Mouse (Mus musculus) limb, embryonic 12.5 days (tissue): ENCODE data around the gene Fam50b. TPM values are rescaled to one million over a fixed set of nuclear protein-coding genes. Genes with fewer than 3 reads are reported as not detected.

Experiments
- ATAC-seq: fragments of 200-750 bp; cut with Nextera tagmentation; 2 replicates; pipeline ENCODE4 v1.8.0; 2017; ENCODE audit warnings: low read depth, moderate TSS enrichment; ENCODE audit not compliant: insufficient number of reproducible peaks, insufficient read depth, low FRiP score, low TSS enrichment
- H3K27ac ChIP-seq: fragments of 300-500 bp; sonication (generic); 2 replicates; pipeline ENCODE4 v1.5.1; 2016; ENCODE audit warnings: mild to moderate bottlenecking, moderate library complexity
- H3K27me3 ChIP-seq: fragments of 300-500 bp; sonication (generic); 2 replicates; pipeline ENCODE4 v1.6.1; 2016; ENCODE audit warnings: mild to moderate bottlenecking, moderate library complexity
- H3K36me3 ChIP-seq: fragments of 300-500 bp; sonication (generic); 2 replicates; pipeline ENCODE4 v1.6.1; 2016; ENCODE audit warnings: mild to moderate bottlenecking, moderate library complexity
- H3K4me1 ChIP-seq: fragments of 300-500 bp; sonication (generic); replicated peaks from 2 replicates; pipeline ENCODE4 v1.6.1; 2016
- H3K4me2 ChIP-seq: fragments of 300-500 bp; sonication (generic); 2 replicates; pipeline ENCODE4 v1.6.1; 2016; ENCODE audit warnings: mild to moderate bottlenecking, moderate library complexity
- H3K4me3 ChIP-seq: fragments of 300-500 bp; sonication (generic); replicated peaks from 2 replicates; pipeline ENCODE4 v1.5.1; 2016; ENCODE audit warnings: mild to moderate bottlenecking
- H3K9ac ChIP-seq: fragments of 300-500 bp; sonication (generic); replicated peaks from 2 replicates; pipeline ENCODE4 v1.6.1; 2016; ENCODE audit warnings: mild to moderate bottlenecking, moderate library complexity
- H3K9me3 ChIP-seq: fragments of 300-500 bp; sonication (generic); 2 replicates; pipeline ENCODE4 v1.6.1; 2016; ENCODE audit warnings: mild to moderate bottlenecking, moderate library complexity
- WGBS: fragments of 180-500 bp; shearing (Covaris S2); methylation state at CpG from one replicate; pipeline ENCODE4 v1.1.7; 2016; 5-methylcytosine and 5-hydroxymethylcytosine counted together
- polyA plus RNA-seq: library from polyadenylated mRNA; unstranded; fragments of >200 nt; fragmentation: Nextera tagmentation; extraction: Ambion mirVana; gene quantifications from 2 replicates; pipeline ENCODE4 v1.2.1, GENCODE M21; 2016

Fam50b gene
- polyA plus RNA-seq, 1 experiment from 2014 or later: not detected

DNA sequence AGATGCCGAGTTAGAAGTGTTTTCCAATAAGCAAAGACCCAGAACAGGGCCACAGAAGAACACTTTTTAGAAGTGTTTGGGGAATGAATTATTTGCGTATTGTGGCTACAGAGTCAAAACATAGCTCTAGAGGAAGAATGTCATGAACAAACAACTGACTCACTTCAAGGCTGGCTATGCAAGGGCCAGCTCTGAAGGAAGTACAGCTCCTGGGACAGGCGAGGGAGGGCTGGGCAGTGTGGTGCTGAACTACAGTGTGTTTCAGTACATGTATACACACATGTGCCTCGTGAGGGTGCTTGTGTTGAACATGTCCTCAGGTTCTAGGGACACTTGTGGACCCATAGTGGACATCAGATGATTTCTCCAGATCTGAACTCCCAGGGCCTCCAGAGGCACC, 25.1 kb upstream of the Fam50b start:
- H3K4me3 ChIP-seq: no peak overlapping the region
- no peaks in the 10 kb centered on the region for H3K9me3 ChIP-seq
- peaks cover 7% of the 10 kb centered on the region; the same call in 1 of the 2 replicates for H3K4me1 ChIP-seq
- no peak overlapping the region for H3K9ac ChIP-seq
- no peak overlapping the region for H3K4me2 ChIP-seq
- H3K36me3 ChIP-seq: no peaks in the 10 kb centered on the region
- H3K27ac ChIP-seq: no peak overlapping the region
- ATAC-seq: no peak
- no peaks in the 10 kb centered on the region for H3K27me3 ChIP-seq
- WGBS: 91% methylated on average over 4 of the region's 4 CpGs

DNA sequence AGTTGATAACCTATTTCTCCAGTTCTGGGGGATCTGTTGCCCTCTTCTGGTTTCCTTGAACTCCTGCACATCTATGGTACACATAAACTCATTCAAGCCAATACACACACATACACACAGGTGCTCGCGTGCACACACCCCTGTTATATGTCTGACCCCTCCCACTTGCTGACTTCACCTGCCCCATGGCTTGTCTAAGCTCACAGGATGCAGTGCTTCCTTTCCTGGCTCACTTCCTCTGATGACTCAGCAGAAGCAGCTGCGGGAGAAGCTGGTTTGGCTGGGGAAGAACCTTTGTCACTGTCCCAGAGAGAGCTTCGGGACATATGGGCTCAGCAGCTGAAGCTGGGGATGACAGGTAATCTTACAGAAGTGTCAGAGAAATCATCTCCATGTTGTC, 23.2 kb upstream of the Fam50b start:
- Histone ChIP-seq H3K36me3 (no peaks in the 10 kb centered on the region), H3K9me3 (no peaks in the 10 kb centered on the region), H3K4me2 (no peak overlapping the region), H3K9ac (no peak overlapping the region), H3K27ac (no peak overlapping the region), H3K4me1 (peaks cover 7% of the 10 kb centered on the region; the same call in 1 of the 2 replicates), H3K4me3 (no peak overlapping the region), H3K27me3 (no peaks in the 10 kb centered on the region)
- no peak for ATAC-seq
- WGBS: 84% methylated on average over 4 of the region's 4 CpGs

DNA sequence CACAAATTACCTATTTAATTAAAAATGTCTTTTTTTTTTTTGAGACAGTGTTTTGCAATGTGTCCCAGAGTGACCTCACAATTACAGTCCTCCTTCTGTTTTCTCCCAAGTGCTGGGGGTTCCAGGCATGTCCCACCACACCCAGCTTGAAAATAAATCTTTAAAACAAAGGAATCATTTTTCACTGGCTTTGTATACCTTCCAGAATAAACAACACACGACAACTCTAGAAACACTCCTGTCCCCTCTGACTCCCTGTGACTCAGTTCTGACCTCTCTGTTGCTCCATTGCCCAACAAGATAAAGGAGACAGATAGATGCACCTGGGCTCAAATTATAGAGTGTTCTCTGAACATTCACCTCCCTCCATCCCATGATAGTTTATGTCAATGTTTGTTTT, 21.8 kb upstream of the Fam50b start:
- Histone ChIP-seq H3K9me3 (no peaks in the 10 kb centered on the region), H3K9ac (no peak overlapping the region), H3K36me3 (no peaks in the 10 kb centered on the region), H3K27ac (no peak overlapping the region), H3K27me3 (no peaks in the 10 kb centered on the region), H3K4me2 (no peak overlapping the region), H3K4me3 (no peak overlapping the region), H3K4me1 (peaks cover 7% of the 10 kb centered on the region; the same call in 1 of the 2 replicates)
- WGBS: 59% methylated on average over 1 of the region's 1 CpGs
- ATAC-seq: no peak

DNA sequence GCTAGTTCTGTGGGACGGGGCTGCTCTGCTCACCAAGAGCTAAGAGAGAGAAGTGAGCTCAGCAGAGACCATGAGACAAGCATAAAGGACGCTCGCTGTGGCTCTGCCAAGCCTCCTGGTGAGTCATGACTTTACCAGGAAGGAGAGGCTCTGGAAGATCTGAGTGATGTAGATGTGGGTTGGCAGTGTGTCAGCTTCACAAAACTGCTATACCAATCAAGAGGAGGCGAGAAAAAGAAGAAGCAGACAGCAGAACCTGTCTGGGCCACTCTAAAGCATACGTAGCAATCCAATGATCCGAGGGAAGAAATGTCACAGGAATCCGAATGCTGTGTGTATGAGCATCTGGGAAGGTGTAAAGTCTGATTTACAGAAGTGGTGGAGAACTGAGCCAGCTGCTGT, 19.2 kb upstream of the Fam50b start:
- Histone ChIP-seq H3K9ac (no peak overlapping the region), H3K9me3 (no peaks in the 10 kb centered on the region), H3K4me2 (no peak overlapping the region), H3K4me1 (no peaks in the 10 kb centered on the region), H3K27ac (no peak overlapping the region), H3K4me3 (no peak overlapping the region), H3K27me3 (no peaks in the 10 kb centered on the region), H3K36me3 (no peaks in the 10 kb centered on the region)
- WGBS: 60% methylated on average over 7 of the region's 7 CpGs
- ATAC-seq: no peak

DNA sequence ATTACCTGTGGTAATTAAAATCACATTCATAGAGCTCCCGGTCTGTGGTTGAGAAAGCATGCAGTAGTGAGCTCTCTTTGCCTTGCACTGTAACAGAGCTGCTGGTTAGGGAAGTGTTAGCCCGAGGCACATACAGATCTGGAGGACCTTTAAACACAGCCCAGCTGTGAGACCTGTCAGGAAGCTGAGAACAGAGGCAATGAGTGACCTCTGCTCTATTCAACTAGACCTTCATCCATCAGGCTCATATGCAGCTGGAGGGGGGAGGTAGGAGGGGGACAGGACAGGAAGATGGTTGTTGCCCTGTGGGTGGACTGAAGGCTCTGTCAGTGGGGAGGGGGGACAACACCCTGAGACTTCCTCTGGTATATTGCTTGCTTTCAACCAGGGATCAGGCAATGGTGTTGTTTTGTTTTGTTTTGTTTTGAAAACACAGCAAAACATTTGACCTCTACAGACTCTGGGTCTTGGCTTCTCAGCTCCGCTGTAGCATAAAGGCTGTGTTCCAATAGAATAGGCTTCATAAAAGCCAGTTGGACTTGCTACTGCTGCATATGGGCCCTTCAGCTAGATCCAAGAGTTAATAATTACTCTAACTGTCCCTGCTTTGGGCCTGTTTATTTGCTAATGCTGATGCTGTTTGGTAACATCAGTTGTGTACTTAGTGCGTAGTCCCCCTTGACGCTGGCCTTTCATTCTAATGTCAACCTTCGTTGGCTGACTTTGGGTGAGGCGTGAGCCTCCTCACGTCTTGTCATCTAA, 9.6 kb upstream of the Fam50b start:
- Histone ChIP-seq H3K9ac (no peak overlapping the region), H3K4me2 (no peak overlapping the region), H3K9me3 (no peaks in the 10 kb centered on the region), H3K36me3 (no peaks in the 10 kb centered on the region), H3K27ac (0 out of 2 replicates have a peak overlapping the region, but pooled peaks have one; percentile 35), H3K27me3 (peaks cover 8% of the 10 kb centered on the region; the same call in 1 of the 2 replicates), H3K4me3 (no peak overlapping the region), H3K4me1 (peaks cover 26% of the 10 kb centered on the region)
- peak; percentile 44; the same call in 1 of the 2 replicates for ATAC-seq
- 61% methylated on average over 8 of the region's 8 CpGs for WGBS

DNA sequence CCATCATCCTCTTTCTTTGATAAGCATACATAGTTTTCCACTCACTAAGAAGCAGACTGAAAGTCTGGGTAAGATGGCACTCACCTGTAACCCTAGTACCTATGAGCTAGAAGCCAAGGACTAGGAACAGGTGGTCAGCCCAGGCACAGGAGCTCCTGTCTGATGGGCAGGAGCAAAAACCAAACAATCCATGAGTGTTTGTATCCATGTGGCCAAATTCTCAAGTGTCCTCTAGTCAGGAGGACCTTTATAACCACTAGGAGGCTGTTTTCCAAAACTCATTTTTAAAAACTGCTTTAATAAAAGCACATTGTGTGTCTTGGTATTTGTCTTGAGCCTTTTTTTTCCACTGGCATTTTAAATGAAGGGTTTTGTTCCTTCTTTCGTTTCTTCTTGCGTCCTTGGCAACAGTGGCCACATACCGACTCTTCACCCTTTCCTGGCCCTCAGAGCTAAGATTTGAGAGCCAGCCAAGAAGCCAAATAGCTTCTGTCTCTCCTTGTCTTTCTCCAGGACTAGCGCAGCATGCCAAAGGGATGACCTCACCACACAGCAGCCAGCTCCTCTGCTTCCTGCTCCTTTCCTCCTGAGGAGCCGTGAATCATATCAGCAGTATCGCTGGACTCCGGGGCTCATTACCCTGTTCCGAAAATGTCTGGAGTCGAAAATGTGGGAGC, 8.7 kb upstream of the Fam50b start:
- Histone ChIP-seq H3K4me3 (peak overlapping the region; percentile 25), H3K27ac (peak overlapping the region; percentile 70), H3K9me3 (no peaks in the 10 kb centered on the region), H3K4me2 (peak overlapping the region; percentile 54), H3K27me3 (peaks cover 8% of the 10 kb centered on the region; the same call in 1 of the 2 replicates), H3K9ac (no peak overlapping the region; the same call in 1 of the 2 replicates), H3K36me3 (no peaks in the 10 kb centered on the region), H3K4me1 (peaks cover 26% of the 10 kb centered on the region)
- 21% methylated on average over 9 of the region's 9 CpGs for WGBS
- ATAC-seq: peak; percentile 48; the same call in 1 of the 2 replicates

DNA sequence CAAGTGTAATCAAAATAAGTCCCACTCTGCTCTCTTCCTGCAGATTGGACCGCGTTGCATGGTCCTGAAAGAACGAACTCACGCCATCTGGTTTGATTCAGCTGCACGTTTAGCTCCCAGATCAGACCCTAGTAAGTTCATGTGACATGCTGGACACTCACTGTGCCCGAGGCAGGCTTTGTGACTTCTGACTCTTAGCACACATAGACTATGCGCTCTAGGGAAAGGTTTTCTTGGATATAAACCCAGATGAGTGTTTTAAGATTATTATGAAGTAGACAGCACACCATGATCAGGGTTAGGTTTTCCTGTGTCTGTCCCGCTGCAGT, 8.2 kb upstream of the Fam50b start:
- H3K36me3 ChIP-seq: no peaks in the 10 kb centered on the region
- peak overlapping the region; percentile 70 for H3K27ac ChIP-seq
- H3K4me2 ChIP-seq: peak overlapping the region; percentile 54
- H3K9me3 ChIP-seq: no peaks in the 10 kb centered on the region
- peaks cover 8% of the 10 kb centered on the region; the same call in 1 of the 2 replicates for H3K27me3 ChIP-seq
- no peak overlapping the region; the same call in 1 of the 2 replicates for H3K9ac ChIP-seq
- H3K4me3 ChIP-seq: peak overlapping the region; percentile 25
- WGBS: 19% methylated on average over 8 of the region's 8 CpGs
- peak; percentile 17; the same call in 1 of the 2 replicates for ATAC-seq
- peaks cover 26% of the 10 kb centered on the region for H3K4me1 ChIP-seq

DNA sequence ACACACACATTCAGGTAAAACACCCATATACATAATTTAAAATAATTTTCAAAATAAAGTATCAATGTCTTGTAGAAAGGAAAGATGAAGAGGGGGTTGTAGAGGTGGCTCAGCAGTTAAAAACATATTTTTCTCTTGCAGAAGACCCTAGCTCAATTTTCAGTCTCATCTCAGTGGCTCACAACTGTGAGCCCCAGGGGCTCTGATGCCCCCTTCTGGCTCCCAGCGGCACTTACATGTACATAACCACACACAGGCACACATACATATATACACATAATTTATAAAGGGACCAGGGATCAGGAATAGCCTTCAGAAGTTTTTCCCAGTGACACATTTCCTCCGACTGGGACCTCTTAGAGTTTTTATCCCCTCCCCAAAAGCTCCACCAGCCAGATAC, 7.6 kb upstream of the Fam50b start:
- ATAC-seq: no peak
- no peaks in the 10 kb centered on the region for H3K9me3 ChIP-seq
- H3K4me1 ChIP-seq: peaks cover 26% of the 10 kb centered on the region
- no peak overlapping the region for H3K4me2 ChIP-seq
- H3K4me3 ChIP-seq: no peak overlapping the region
- H3K36me3 ChIP-seq: no peaks in the 10 kb centered on the region
- 90% methylated on average over 2 of the region's 2 CpGs for WGBS
- no peak overlapping the region for H3K27ac ChIP-seq
- H3K27me3 ChIP-seq: peaks cover 8% of the 10 kb centered on the region; the same call in 1 of the 2 replicates
- no peak overlapping the region for H3K9ac ChIP-seq

DNA sequence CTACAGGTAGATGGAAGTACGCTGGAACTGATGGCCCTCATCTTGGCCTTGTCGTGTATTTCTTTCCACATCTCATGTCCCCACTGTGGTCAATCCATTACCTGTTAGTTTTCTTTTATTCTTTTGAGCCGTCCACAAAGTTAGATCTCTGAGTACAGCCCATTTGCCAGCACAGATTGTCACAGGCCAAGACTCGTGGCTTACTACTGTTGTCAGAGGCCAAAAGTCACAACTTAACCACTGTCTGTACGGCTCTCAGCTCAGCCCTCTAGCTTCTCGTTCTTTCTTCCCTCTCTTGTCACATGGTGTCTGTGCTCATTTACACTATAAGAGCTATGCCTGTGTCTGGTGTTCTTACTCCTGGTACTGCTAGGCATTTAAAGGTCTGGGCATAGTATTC, 3.1 kb upstream of the Fam50b start:
- Histone ChIP-seq H3K27ac (no peak overlapping the region), H3K4me2 (no peak overlapping the region), H3K4me1 (peaks cover 8% of the 10 kb centered on the region), H3K36me3 (no peaks in the 10 kb centered on the region), H3K4me3 (no peak overlapping the region), H3K27me3 (no peaks in the 10 kb centered on the region), H3K9ac (no peak overlapping the region), H3K9me3 (no peaks in the 10 kb centered on the region)
- 86% methylated on average over 6 of the region's 6 CpGs for WGBS
- ATAC-seq: no peak

DNA sequence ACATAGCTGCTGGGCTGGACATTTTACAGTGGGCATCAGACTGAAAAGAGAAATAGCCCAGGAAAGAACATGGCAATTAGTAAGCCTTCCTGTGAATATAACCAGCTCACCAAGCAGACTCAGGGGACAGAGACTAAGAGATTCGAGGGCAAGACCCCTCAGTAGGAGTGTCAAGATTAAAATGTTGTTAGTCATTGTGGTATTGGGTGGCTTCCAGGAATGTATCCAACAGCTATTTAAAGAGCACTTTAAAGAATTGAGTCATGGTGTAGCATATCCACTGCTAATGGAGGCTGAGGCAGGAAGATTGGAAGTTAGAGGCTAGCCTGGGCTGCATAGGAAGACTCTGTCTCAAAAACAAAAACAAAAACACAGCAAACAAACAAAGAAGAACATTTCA, 870 bp upstream of the Fam50b start:
- Histone ChIP-seq H3K27ac (no peak overlapping the region), H3K36me3 (no peaks in the 10 kb centered on the region), H3K4me1 (0 out of 2 replicates have a peak, but pooled peaks cover 4% of the 10 kb centered on the region), H3K4me3 (no peak overlapping the region), H3K4me2 (no peak overlapping the region), H3K9me3 (no peaks in the 10 kb centered on the region), H3K27me3 (no peaks in the 10 kb centered on the region), H3K9ac (no peak overlapping the region)
- WGBS: 78% methylated on average over 1 of the region's 1 CpGs
- no peak for ATAC-seq

DNA sequence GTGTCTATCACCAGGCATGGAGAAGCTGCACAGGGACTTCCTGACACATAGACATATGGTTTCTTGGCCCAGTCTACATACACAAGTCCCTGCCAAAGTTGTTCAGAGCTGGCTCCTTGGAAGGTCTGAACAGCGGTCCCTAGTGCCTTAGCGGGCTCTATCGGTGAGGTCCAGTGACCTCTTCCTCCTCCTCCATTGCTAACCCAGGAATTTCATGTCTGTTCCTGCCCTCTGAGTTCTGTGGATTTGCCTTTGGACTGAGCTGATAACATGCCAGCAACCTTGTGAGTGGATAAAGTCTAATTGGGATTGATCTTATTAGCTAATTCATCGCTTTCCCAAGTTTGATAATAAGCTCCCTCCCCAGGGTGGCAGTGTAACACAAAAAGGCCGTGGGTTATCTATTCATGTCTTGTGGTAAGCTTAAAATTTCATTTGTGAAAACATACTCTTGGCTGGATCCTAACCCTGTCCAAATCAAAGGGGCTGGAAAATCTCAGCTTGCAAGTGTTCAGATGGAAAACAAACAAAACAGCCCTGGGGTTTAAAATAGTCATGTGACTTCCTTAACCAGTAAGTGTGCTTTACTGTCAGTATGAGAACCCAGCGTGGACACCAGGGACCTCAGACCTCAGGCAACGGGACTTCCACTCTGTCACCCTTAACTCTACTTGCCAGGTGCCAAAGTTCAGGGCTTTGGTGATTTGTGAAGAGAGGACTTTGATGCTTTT, 3.5 kb downstream of the Fam50b start:
- H3K4me2 ChIP-seq: no peak overlapping the region
- no peak overlapping the region for H3K9ac ChIP-seq
- H3K36me3 ChIP-seq: no peaks in the 10 kb centered on the region
- no peak for ATAC-seq
- 0 out of 2 replicates have a peak, but pooled peaks cover 4% of the 10 kb centered on the region for H3K4me1 ChIP-seq
- H3K4me3 ChIP-seq: no peak overlapping the region
- no peak overlapping the region for H3K27ac ChIP-seq
- no peaks in the 10 kb centered on the region for H3K27me3 ChIP-seq
- 0 out of 2 replicates have a peak, but pooled peaks cover 3% of the 10 kb centered on the region for H3K9me3 ChIP-seq
- 87% methylated on average over 7 of the region's 7 CpGs for WGBS
